Mouse (Mus musculus) intestine, postnatal 0 days (tissue): ENCODE data around the gene Pusl1. TPM values are rescaled to one million over a fixed set of nuclear protein-coding genes. Genes with fewer than 3 reads are reported as not detected.

Source experiments
- ATAC-seq: fragments of 200-750 bp; cut with Nextera tagmentation; 2 replicates; pipeline ENCODE4 v1.8.0; 2017; ENCODE audit warnings: mild to moderate bottlenecking, moderate TSS enrichment, moderate library complexity
- H3K27ac ChIP-seq: fragments of 300-500 bp; sonication (generic); 2 replicates; pipeline ENCODE4 v1.5.1; 2014; ENCODE audit warnings: mild to moderate bottlenecking, low read depth, low read length, moderate library complexity
- H3K27me3 ChIP-seq: fragments of 300-500 bp; sonication (generic); replicated peaks from 2 replicates; pipeline ENCODE4 v1.6.1; 2014; ENCODE audit warnings: low read length, mixed read lengths; ENCODE audit not compliant: control insufficient read depth, insufficient read depth
- H3K36me3 ChIP-seq: fragments of 300-500 bp; sonication (generic); 2 replicates; pipeline ENCODE4 v1.6.1; 2014; ENCODE audit warnings: mild to moderate bottlenecking, moderate library complexity; ENCODE audit not compliant: control insufficient read depth, insufficient read depth
- H3K4me1 ChIP-seq: fragments of 300-500 bp; sonication (generic); replicated peaks from 2 replicates; pipeline ENCODE4 v1.6.1; 2014; ENCODE audit warnings: antibody characterized with exemption, low read length, mixed read lengths; ENCODE audit not compliant: control insufficient read depth, insufficient read depth
- H3K4me2 ChIP-seq: fragments of 300-500 bp; sonication (generic); replicated peaks from 2 replicates; pipeline ENCODE4 v1.6.1; 2014; ENCODE audit warnings: low read depth, mild to moderate bottlenecking, moderate library complexity
- H3K4me3 ChIP-seq: fragments of 300-500 bp; sonication (generic); 2 replicates; pipeline ENCODE4 v1.5.1; 2014; ENCODE audit warnings: low read depth, low read length
- H3K9ac ChIP-seq: fragments of 300-500 bp; sonication (generic); 2 replicates; pipeline ENCODE4 v1.6.1; 2014; ENCODE audit warnings: mild to moderate bottlenecking, low read depth, low read length
- H3K9me3 ChIP-seq: fragments of 300-500 bp; sonication (generic); 2 replicates; pipeline ENCODE4 v1.6.1; 2016; ENCODE audit warnings: mixed run types; ENCODE audit not compliant: control insufficient read depth
- CTCF ChIP-seq: sonication (generic); IDR thresholded peaks from 2 replicates; pipeline ENCODE4 v1.5.1; 2016; ENCODE audit warnings: low read depth, mild to moderate bottlenecking, control low read depth, antibody characterized with exemption, moderate library complexity
- WGBS: fragments of 180-500 bp; shearing (Covaris S2); extraction: QIAGEN DNeasy Blood & Tissue Kit; methylation state at CpG from one replicate; pipeline ENCODE4 v1.1.7; 2014; 5-methylcytosine and 5-hydroxymethylcytosine counted together
- polyA plus RNA-seq: library from polyadenylated mRNA; unstranded; fragments of >200 nt; fragmentation: Nextera tagmentation; extraction: Ambion mirVana; gene quantifications from 2 replicates; pipeline ENCODE4 v1.2.1, GENCODE M21; 2015

Pusl1 gene
- polyA plus RNA-seq, 1 experiment from 2014 or later = 23.6 TPM

GRCm38 (mm10) chr4:155849792-155850451, 41.7 kb downstream of the Pusl1 start:
- no peak for ATAC-seq
- no peaks in the 10 kb centered on the region for H3K27me3 ChIP-seq
- no peak for TF ChIP-seq CTCF
- H3K4me2 ChIP-seq = peak overlapping the region; percentile 9; the same call in 1 of the 2 replicates
- 56% methylated on average over 3 of the region's 3 CpGs for WGBS
- H3K27ac ChIP-seq = no peak overlapping the region; the same call in 1 of the 2 replicates
- peaks cover 12% of the 10 kb centered on the region; the same call in 1 of the 2 replicates for H3K36me3 ChIP-seq
- H3K9me3 ChIP-seq = no peaks in the 10 kb centered on the region
- H3K9ac ChIP-seq = no peak overlapping the region
- H3K4me1 ChIP-seq = peaks cover 6% of the 10 kb centered on the region; the same call in 1 of the 2 replicates
- H3K4me3 ChIP-seq = no peak overlapping the region

- no peaks in the 10 kb centered on the region for H3K9me3 ChIP-seq
- no peak overlapping the region for H3K9ac ChIP-seq
- TF ChIP-seq CTCF = no peak
- ATAC-seq = no peak
- peak overlapping the region; percentile 98; the same call in 1 of the 2 replicates for H3K4me2 ChIP-seq
- H3K36me3 ChIP-seq = peaks cover 7% of the 10 kb centered on the region; the same call in 1 of the 2 replicates
- peaks cover 6% of the 10 kb centered on the region; the same call in 1 of the 2 replicates for H3K4me1 ChIP-seq
- no peaks in the 10 kb centered on the region for H3K27me3 ChIP-seq
- WGBS = 82% methylated on average over 2 of the region's 2 CpGs
- H3K4me3 ChIP-seq = no peak overlapping the region
- H3K27ac ChIP-seq = no peak overlapping the region; the same call in 1 of the 2 replicates
Measured at GRCm38 (mm10) chr4:155849391-155849790, 42.2 kb downstream of the Pusl1 start.

GRCm38 (mm10) chr4:155848434-155849095, 43.0 kb downstream of the Pusl1 start:
- H3K4me3 ChIP-seq = peak overlapping the region; percentile 75
- H3K9me3 ChIP-seq = no peaks in the 10 kb centered on the region
- H3K27ac ChIP-seq = no peak overlapping the region
- 57% methylated on average over 7 of the region's 7 CpGs for WGBS
- H3K27me3 ChIP-seq = no peaks in the 10 kb centered on the region
- no peak for TF ChIP-seq CTCF
- H3K36me3 ChIP-seq = no peaks in the 10 kb centered on the region; the same call in 1 of the 2 replicates
- H3K4me1 ChIP-seq = peaks cover 6% of the 10 kb centered on the region; the same call in 1 of the 2 replicates
- H3K4me2 ChIP-seq = peak overlapping the region; percentile 98
- H3K9ac ChIP-seq = peak overlapping the region; percentile 87
- ATAC-seq = no peak

GRCm38 (mm10) chr4:155847591-155848352, 43.8 kb downstream of the Pusl1 start:
- peak overlapping the region; percentile 87 for H3K9ac ChIP-seq
- 1% methylated on average over 55 of the region's 69 CpGs for WGBS
- peaks cover 6% of the 10 kb centered on the region; the same call in 1 of the 2 replicates for H3K4me1 ChIP-seq
- H3K27me3 ChIP-seq = no peaks in the 10 kb centered on the region
- H3K4me2 ChIP-seq = peak overlapping the region; percentile 98
- peak; percentile 31 for TF ChIP-seq CTCF
- H3K36me3 ChIP-seq = peaks cover 1% of the 10 kb centered on the region; the same call in 1 of the 2 replicates
- peak overlapping the region; percentile 75 for H3K4me3 ChIP-seq
- H3K27ac ChIP-seq = peak overlapping the region; percentile 65
- no peaks in the 10 kb centered on the region for H3K9me3 ChIP-seq
- peak; percentile 40 for ATAC-seq

- peak; percentile 67 for TF ChIP-seq CTCF
Measured at GRCm38 (mm10) chr4:155846871-155847578, 44.6 kb downstream of the Pusl1 start, which contains the start of gene Dvl1. TSS of gene Dvl1 (plus strand) at chr4:155847402.

More at GRCm38 (mm10) chr4:155846871-155847578, 44.6 kb downstream of the Pusl1 start, which contains the start of gene Dvl1:
- no peaks in the 10 kb centered on the region for H3K9me3 ChIP-seq
- H3K27me3 ChIP-seq = no peaks in the 10 kb centered on the region
- H3K9ac ChIP-seq = peak within 1 kb of the TSS; percentile 87
- H3K4me3 ChIP-seq = peak within 1 kb of the TSS; percentile 75
- H3K4me1 ChIP-seq = peaks cover 6% of the 10 kb centered on the region; the same call in 1 of the 2 replicates
- peak within 1 kb of the TSS; percentile 65 for H3K27ac ChIP-seq
- 2% methylated on average over 36 of the region's 65 CpGs for WGBS
- H3K36me3 ChIP-seq = peaks cover 5% of the 10 kb centered on the region; the same call in 1 of the 2 replicates
- peak; percentile 87 for ATAC-seq
- H3K4me2 ChIP-seq = peak within 1 kb of the TSS; percentile 98
